Mouse (Mus musculus): ENCODE results near the gene Vgll4.

Gene Vgll4

DNA sequence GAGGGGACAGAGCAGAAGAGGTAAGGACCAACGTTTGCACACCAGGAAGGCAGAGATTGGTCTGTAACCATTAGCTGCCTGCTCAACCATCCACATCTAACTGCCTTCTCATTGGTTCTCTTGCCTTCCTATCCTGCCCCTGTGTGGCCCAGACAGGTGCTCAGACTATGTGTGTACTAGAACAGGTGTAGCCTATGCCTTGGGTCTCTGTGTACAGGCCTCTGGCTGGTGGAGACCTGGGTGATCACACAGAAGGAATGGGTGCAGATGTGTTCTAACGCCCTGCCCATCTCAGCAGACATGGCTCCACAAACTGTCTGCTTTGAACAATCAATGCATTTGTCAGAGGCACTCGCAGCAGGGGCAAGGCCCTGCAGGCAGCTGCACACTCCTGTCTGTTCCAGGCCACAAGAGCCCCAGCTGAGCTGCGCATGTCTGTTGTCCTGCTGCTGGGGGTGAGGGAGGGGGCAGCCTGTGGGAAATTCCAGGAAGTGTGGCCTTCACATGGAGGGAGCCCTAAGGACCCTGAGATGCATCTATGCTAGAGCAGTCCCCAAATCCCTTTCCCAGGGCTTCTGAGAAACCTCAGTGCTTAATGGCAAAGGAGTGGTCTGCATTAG lies 123.5 kb downstream of the Vgll4 start:
- no peak for DNase-seq (ENCODE audit: low read depth, low spot score)

- DNase-seq (ENCODE audit: low read depth, low spot score): no peak
Observed at GRCm38 (mm10) chr6:114842863-114843262, 126.9 kb downstream of the Vgll4 start.

- DNase-seq (ENCODE audit: low read depth, low spot score): no peak
Observed at GRCm38 (mm10) chr6:114842131-114842530, 127.7 kb downstream of the Vgll4 start.

- DNase-seq (ENCODE audit: low read depth, low spot score): no peak
Observed at GRCm38 (mm10) chr6:114840012-114840411, 129.8 kb downstream of the Vgll4 start.

- DNase-seq (ENCODE audit: low read depth, low spot score): peak; percentile 81
Observed at GRCm38 (mm10) chr6:114838872-114839271, 130.9 kb downstream of the Vgll4 start.

DNA sequence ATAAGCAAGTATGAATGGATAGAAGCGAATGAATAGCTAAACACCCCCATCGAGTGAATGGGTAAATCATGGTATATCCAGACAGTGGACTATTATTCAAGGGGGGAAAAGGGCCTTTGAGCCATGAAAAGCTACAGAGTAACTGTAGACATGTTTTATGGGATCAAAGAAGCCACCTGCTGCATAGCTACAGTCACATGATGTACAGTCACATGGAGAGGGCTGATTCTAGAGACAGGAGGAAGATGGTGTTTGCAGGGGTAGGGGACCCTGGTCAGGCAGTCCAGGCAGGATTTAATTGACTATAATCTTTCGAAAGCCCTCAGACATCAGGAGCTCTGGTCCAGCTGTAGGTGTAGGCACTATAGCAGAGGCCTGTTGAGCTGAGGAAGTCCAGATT lies 133.4 kb downstream of the Vgll4 start:
- DNase-seq (ENCODE audit: low read depth, low spot score): no peak

DNA sequence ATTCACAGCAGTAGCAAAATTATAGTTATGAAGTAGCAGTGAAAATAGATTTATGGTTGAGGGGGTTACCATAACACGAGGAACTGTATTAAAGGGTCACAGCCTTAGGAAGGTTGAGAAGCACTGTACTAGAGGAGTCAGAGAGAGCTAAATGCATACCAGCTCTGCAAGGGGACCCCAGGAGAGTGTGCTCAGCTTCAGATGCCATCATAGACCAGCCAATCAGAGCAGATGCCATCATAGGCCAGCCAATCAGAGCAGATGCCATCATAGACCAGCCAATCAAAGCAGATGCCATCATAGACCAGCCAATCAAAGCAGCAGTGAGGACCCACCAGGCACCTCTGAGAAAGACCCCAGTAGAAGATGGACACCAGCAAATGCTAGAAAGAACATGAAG lies 134.0 kb downstream of the Vgll4 start:
- DNase-seq (ENCODE audit: low read depth, low spot score): no peak

- DNase-seq (ENCODE audit: low read depth, low spot score): no peak
Observed at GRCm38 (mm10) chr6:114835344-114835743, 134.4 kb downstream of the Vgll4 start.

DNA sequence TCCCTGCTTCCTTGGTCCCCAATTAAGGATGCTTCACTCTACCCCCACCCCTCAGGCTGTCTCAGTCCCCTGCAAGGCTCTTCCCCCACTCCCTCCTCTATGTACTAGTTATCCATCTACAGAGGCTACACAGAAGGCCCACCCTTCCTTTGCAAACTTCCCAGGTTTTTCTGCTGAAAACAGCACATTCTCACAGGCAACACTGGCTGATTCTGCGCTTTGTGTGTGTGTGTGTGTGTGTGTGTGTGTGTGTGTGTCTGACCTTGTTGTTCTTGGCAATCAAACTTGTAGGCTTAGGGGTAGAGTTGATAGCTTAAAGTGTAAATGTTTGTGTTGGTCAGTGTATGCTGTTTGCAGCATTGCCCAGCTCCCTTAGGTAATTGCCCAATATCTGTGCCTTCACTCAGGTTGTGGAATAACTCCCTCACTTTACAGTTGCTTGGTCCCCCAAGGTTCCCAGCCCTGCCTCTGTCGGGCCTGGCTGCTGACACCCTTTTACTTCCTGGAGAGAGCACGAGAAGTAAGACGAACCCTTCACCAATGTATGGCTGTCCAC lies 135.9 kb downstream of the Vgll4 start:
- no peak for DNase-seq (ENCODE audit: low read depth, low spot score)

DNA sequence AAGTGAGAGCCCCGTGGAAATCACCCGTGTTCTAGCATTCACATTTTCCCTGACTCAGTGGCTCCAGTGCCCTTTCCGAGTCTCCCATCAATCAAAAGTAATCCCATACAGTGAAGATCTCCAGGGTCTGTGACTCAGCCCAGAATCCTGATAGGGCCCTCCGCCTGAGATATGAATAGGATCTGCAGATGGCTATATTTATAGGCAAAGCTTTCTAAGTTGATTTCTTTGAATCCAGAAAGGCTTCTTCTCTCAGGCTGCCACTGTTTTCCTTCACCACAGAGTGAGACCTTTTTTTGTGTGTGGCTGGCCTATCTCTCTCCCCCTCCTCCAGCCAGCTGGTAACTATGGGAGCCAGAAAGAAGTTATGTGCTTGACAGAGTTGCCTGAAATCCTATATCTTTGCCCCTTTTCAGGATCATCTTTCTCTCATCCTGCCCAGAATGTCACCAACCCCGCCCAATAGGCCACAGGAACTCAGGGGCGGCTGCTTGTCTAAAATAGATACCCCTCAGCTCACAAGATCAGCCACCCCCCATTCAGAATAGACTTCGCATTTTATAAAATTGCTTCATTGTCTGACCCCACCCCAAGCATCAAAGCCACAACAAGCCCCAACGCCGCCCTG lies 136.6 kb downstream of the Vgll4 start:
- peak; percentile 61 for DNase-seq (ENCODE audit: low read depth, low spot score)

- DNase-seq (ENCODE audit: low read depth, low spot score): no peak
Observed at GRCm38 (mm10) chr6:114831807-114832206, 138.0 kb downstream of the Vgll4 start.

- DNase-seq (ENCODE audit: low read depth, low spot score): no peak
Observed at GRCm38 (mm10) chr6:114829660-114830438, 139.9 kb downstream of the Vgll4 start.

- DNase-seq (ENCODE audit: low read depth, low spot score): no peak
Observed at GRCm38 (mm10) chr6:114826889-114827288, 142.9 kb downstream of the Vgll4 start.

GRCm38 (mm10) chr6:114821646-114822045 lies 148.1 kb downstream of the Vgll4 start:
- DNase-seq (ENCODE audit: low read depth, low spot score): no peak

GRCm38 (mm10) chr6:114819971-114820481 lies 149.8 kb downstream of the Vgll4 start:
- no peak for DNase-seq (ENCODE audit: low read depth, low spot score)

- no peak for DNase-seq (ENCODE audit: low read depth, low spot score)
Observed at GRCm38 (mm10) chr6:114818471-114818870, 151.3 kb downstream of the Vgll4 start.

DNA sequence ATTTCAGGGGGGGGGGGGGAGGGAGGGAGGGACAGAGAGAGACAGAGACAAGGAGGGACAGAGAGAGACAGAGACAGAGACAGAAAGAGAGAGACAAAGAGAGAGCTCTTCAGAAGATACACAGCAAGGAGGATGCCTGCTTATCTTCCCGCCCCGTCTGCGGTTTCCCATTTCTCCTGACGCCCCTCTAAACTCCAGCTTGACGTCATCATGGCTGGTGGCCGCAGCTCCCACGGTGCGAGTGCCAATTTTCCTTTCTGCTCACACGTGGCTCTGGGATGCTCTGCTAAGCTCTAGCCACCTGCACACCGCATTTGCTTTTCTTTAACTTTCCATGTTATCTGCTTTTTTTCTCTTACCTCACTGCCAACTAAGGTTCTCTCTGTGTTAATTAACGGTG lies 151.8 kb downstream of the Vgll4 start:
- DNase-seq (ENCODE audit: low read depth, low spot score): no peak

GRCm38 (mm10) chr6:114814882-114815650 lies 154.7 kb downstream of the Vgll4 start:
- no peak for DNase-seq (ENCODE audit: low read depth, low spot score)

DNA sequence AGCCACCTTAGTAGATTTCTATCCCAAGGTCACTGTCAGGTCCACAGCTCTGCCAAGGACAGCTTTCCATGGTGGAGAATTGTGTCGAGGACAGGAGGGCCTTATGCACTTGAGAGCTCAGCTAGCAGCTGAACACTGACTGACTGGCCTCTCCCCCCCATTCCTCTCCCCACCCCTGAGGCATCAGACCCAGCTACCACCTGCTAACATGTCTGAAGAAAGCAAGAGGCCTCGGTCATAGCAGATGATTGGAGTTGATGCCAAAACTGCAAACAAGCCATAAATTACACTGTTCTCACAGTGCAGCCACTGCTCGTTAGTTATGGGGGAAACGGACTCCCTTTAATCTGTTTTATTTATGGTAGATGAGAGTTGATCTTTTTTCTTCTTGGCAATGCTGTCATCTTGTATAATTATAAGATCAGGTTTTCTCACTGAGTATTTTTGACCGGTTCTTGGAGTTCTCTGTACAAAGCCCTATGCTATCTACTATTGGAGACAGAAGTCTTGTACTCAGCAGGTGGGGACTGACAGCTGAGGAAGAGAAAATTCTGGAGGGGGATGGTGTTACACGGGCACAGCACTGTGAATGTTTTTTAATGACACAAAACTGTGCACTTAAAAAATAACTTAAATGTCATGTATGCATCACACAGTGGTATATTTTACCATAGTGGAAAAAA lies 155.5 kb downstream of the Vgll4 start:
- peak; percentile 85 for DNase-seq (ENCODE audit: low read depth, low spot score)

DNA sequence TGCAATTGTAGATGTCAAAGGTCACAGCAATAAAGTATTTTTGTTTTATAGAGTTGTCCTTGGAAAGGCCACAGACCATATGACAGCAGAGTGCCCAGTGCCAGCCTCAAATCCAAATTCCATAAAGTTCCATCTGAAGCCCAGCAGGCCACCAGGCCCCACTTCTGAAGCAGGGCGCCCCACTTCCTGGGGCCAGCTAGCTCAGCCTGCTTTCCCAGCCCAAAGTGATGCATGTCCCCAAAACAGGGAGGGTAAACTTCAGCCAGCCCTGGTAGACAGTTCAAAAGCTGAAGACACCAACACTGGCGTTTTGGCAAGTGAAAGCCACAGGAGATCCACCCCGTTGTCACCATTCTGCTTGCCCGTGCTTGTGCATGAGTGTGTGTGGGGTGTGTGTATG lies 157.0 kb downstream of the Vgll4 start:
- DNase-seq (ENCODE audit: low read depth, low spot score): no peak

DNA sequence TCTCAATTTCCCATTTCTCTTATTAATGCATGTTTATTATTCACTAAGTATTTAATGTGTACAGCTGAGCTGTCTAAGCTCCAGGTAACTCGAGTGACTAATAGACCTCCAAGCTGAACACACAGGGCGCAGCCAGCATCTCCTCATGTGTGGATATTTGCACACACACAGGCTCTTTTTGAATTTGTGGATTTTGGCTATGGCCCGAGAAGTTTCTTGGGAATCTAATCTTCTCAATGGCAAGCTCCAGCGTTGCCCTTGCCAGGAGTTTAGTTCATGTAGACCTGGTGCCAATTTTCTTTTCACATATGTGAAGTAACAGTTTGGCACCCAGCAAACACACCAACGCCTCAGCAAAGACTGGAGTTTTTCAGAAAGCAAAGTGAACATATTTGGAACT lies 157.5 kb downstream of the Vgll4 start:
- peak; percentile 83 for DNase-seq (ENCODE audit: low read depth, low spot score)

Measured in skeletal muscle tissue, adult 2 months (tissue).